ENCODE assay signal across 23 mouse cellular contexts in the genomic region with DNA sequence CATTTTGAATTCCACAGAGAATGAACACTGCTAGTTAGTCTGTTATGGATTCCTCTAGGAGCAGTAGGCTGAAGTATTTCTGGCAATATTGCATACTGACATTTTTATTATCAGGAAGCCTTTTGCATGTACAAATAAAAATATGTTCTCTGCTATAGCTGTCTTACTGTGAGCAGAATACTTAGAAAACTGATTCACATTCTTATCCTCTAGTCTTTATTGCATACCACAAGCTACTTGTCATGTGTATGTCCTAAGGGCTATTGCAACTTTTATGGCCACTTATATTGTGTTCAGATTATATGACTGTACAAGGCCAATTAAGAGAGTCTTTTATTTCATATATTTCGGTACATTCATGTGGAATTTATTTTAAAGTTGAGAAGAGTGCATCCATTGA.
"Had no signal": no experiment of that assay in that cellular context is flagged by ENCODE, and none has a peak within 500 bp of the region (broad histone marks: within the 10 kb centered on the region; RNA-seq: fewer than 3 reads in every experiment).

No protein-coding gene starts in this region.

- H3K9ac ChIP-seq: heart, embryonic 12.5 days; hindbrain, embryonic 12.5 days; hindbrain, embryonic 15.5 days; kidney, embryonic 15.5 days; limb, embryonic 13.5 days; limb, embryonic 15.5 days; liver, embryonic 12.5 days had no signal

- H3K4me3 ChIP-seq: gastrocnemius, adult 2 months; heart, embryonic 10.5 days; heart, embryonic 12.5 days; hindbrain, embryonic 12.5 days; hindbrain, embryonic 15.5 days; kidney, embryonic 15.5 days; limb, embryonic 13.5 days; limb, embryonic 15.5 days; liver, embryonic 12.5 days had no signal

- H3K27ac ChIP-seq: gastrocnemius, adult 2 months; heart, embryonic 10.5 days; hindbrain, embryonic 12.5 days; hindbrain, embryonic 15.5 days; kidney, embryonic 15.5 days; limb, embryonic 13.5 days; limb, embryonic 15.5 days; liver, embryonic 12.5 days had no signal

- DNase-seq: gastrocnemius, adult 2 months; gastrocnemius, postnatal 14 days; heart, adult 18-20 months; heart, postnatal 14 days; heart, postnatal 36 days; kidney, adult 11 months; kidney, adult 2 months; kidney, adult 9 months; kidney, postnatal 10 days; kidney, postnatal 25 days; layer of hippocampus, adult 9-11 months; layer of hippocampus, postnatal 36 days; left cerebral cortex, postnatal 4 days had no signal

- ATAC-seq: forebrain, embryonic 16.5 days; intestine, embryonic 16.5 days; liver, embryonic 12.5 days had no signal

- H3K36me3 ChIP-seq: heart, embryonic 10.5 days; heart, embryonic 12.5 days; hindbrain, embryonic 12.5 days; hindbrain, embryonic 15.5 days; kidney, embryonic 15.5 days; limb, embryonic 13.5 days; limb, embryonic 15.5 days; liver, embryonic 12.5 days had no signal

- H3K4me2 ChIP-seq: heart, embryonic 12.5 days; hindbrain, embryonic 12.5 days; hindbrain, embryonic 15.5 days; kidney, embryonic 15.5 days; limb, embryonic 13.5 days; limb, embryonic 15.5 days; liver, embryonic 12.5 days had no signal

- H3K27me3 ChIP-seq: heart, embryonic 12.5 days; hindbrain, embryonic 12.5 days; hindbrain, embryonic 15.5 days; kidney, embryonic 15.5 days; limb, embryonic 13.5 days; limb, embryonic 15.5 days; liver, embryonic 12.5 days had no signal

- H3K4me1 ChIP-seq: heart, embryonic 10.5 days; heart, embryonic 12.5 days; hindbrain, embryonic 12.5 days; hindbrain, embryonic 15.5 days; kidney, embryonic 15.5 days; limb, embryonic 13.5 days; limb, embryonic 15.5 days; liver, embryonic 12.5 days had no signal

- H3K9me3 ChIP-seq: heart, embryonic 10.5 days; heart, embryonic 12.5 days; hindbrain, embryonic 12.5 days; hindbrain, embryonic 15.5 days; kidney, embryonic 15.5 days; limb, embryonic 13.5 days; limb, embryonic 15.5 days; liver, embryonic 12.5 days had no signal
